Mouse (Mus musculus) adrenal gland, adult 8-10 months (tissue): ENCODE measurements at regions not wholly inside any gene's neighbourhood (a gene's known extent, or its start where the extent isn't known, plus 50 kb on each side); places are given as distances from the start of the nearest gene placed in this dataset.
A peak's percentile ranks its signal among the peaks of the same experiment; 100 is the strongest.

ENCODE experiments used
- DNase-seq: peaks from one replicate; pipeline ENCODE4 v3.0.0; 2022

DNA sequence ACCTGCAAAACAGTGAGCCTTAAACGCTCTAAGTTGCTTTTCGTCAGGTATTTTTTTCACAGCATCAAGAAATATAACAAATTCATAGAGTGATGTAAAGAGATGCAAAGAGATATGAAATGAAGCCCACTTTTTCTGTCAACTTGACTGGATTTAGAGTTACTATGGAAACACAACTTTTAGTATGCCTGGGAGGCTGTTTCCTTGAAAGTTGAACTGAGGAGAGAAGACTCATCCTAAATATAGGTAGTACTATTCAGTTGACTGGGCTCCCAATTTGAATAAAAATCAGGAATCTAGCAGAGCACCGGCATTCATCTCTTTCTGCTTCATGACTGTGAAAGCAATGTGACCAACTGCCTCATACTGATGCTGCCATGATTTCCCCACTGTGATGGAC, 509.7 kb downstream of the Synb start:
- DNase-seq, result no peak

DNA sequence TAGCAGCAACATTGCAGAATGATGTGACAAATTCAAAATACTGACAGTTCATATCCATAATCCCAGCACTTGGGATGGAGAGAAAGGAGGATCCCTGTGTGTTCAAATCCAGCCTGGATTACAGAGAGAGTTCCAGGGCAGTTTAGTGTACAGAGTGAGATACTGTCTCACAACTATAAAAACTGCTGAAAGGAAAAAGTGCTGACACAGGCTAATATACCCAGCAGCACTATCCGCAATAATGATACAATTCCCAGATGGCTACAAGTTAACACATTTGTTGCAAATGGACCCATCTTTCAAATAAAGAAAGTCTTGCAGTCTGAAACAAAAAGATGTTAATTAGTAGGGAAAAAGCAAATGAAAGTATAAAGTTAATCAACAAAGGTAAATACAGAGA, 510.9 kb downstream of the Synb start:
- no peak for DNase-seq

DNA sequence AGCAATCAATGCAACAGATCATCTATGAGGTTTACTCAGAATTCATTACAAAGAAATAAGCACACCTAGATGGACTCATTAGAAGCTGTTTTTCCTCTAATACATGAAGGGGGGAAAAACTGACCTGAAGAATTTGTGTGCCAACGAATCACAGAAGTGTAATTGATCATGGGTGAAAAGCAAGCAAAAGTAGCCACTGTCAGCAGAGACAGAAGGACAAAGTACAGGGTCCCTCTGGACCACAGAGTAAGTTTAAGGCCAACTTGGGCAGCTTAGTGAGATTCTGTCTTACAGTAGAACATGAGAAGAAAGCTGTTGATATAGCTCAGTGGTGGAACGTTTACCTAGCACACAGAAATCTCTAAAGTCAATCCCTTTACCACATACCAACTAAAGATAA, 523.7 kb downstream of the Synb start:
- DNase-seq, result no peak

DNA sequence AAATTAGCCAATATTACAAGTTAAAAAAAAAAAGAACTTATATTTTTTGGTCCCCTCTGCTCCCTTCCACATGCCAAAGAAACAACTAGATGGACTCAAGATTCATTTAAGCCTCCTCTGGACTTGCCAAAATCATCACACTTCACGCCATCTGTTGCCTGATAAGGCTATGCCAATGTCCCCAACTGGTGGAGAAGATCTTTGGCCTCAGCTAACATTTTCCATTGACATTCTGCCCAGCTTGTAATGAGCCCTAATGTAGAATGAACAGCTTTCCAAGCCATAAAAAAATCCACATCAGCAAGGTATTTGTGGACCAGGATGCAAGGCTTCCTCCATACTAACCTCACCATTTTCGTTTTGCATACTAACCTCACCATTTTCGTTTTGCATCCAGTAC, 531.2 kb downstream of the Synb start:
- no peak for DNase-seq

DNA sequence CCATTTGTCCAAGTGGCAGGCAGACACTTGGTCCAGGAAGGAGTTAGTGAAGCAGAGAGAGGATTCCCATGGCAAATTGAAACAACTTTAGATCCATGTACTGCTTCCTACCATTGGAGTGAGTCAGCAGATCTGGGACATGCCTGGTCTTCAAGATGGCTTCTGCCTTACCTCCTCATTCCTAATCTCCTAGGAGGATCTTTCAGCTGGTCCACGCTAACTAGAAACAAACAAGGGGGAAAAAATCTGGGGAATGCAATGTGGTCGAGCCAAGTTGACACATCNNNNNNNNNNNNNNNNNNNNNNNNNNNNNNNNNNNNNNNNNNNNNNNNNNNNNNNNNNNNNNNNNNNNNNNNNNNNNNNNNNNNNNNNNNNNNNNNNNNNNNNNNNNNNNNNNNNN, 549.4 kb downstream of the Synb start:
- DNase-seq, result no peak

DNA sequence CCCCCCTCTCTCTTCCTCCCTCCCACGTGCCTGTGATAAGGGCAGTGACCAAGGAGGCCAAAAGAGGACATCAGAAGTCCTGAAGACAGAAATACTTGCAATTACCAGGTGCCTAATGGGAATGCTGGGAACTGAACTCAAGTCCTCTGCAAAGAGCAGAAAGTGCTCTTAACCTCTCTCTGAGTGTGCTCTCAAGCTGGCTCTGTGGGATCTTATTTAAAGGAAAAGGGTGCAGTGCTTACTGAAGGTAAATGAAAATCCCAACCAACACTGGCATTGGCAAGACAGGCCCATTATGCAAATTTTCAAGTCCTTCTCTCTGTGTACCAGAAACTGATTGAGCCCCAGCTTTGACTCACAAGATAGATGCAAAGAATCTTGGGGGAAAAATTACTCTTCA, 555.6 kb downstream of the Synb start:
- DNase-seq, result no peak

DNA sequence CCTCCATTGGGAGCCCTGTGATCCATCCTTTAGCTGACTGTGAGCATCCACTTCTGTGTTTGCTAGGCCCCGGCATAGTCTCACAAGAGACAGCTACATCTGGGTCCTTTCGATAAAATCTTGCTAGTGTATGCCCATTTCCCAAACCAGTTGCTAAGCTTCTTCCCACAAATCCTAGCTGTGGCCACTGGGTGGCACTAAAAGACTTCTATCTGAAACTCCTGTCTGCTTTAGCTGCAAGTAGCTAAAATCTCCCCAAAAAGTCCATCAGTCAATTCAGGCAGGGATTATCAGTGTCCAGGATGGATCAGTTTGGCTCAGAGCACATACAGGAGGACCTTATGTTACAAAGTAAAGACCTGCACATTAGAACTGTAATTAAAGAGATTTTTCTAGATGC, 558.3 kb downstream of the Synb start:
- DNase-seq, result peak; percentile 40

DNA sequence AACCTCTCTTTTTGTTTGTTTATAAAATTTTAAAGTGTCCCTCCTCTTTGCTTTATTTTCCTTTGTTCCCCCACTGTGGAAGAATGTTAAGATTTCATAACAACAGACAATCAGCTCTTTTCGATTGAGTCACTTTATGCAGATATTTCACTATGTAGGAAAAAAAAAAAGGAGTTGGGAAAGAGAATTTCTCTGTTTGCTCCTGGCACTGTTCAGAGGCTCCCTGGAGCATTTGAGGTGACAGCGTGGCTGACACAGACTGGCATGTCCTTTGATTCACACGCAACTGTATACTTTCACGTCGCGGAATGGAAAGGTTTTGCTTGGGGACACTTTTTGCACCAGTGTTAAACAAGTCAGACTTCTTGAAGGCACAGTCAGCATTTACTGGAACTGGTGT, 572.9 kb downstream of the Synb start:
- peak; percentile 9 for DNase-seq

DNA sequence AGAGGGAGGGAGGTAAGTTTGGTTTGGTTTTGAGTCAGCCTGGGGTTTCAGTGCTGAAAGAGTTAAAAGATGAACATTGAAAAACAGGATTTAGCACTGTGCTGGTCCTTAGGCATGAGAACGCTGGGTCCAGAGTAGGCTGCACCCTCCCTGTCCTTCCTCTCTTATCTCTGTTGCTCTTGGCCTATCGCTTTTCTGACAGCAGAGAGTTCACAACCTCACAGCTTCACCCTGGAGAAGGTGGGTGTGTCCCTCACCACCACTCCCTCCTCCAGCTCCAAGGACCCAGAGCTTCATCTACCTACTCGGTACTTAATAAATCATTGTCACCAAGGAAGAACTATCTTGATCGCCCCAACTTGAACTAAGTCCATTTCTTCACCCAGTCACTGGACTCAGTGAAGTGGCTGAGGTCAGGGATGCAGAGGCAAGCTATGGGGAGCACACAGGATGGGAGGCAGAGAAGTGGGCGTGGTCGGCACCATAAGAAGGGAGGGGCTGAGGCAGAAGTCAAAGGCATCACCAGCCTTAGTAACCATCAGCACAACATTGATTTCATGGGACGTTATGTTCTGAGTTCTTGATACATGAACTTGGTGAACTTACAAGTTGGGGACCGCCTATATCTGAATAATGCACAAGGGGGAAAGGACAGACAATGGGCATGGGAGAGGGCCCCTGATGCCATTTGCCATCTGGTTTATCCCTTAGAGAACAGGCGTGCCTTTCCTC, 574.5 kb downstream of the Synb start:
- no peak for DNase-seq

DNA sequence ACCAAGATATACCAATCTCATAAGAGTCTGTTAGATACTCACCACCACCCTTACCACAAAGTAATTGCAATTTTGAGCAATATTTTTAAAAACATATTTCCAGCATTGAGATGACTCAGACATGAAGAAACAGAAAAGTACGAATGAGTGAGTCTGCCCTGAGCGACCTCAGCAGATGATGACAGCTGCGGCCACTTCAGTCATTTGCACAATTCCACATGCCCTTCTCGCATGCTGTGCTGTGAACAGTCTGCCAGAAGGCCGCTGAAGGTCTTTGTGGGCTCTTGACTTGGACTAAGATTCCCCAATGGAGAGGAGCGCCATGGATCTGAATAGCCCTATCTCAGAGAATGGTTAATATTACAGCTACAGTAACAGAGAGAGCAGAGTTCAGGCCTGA, 575.3 kb downstream of the Synb start:
- peak; percentile 43 for DNase-seq
